Mouse (Mus musculus) cerebellum, adult 2 months (tissue): ENCODE results near the gene Gm10135.

ENCODE experiments used
- CTCF ChIP-seq: fragments of 200-500 bp; IDR thresholded peaks from 2 replicates; pipeline ENCODE4 v1.5.1; 2011; ENCODE audit warnings: low read depth, mild to moderate bottlenecking, control low read depth, low read length, moderate library complexity, borderline replicate concordance; ENCODE audit not compliant: insufficient read depth
- POLR2A ChIP-seq: fragments of 200-500 bp; IDR thresholded peaks from 2 replicates; pipeline ENCODE4 v1.6.1; 2011; ENCODE audit warnings: low read length, control low read depth, borderline replicate concordance; ENCODE audit not compliant: insufficient read depth

- TF ChIP-seq CTCF = no peak
- TF ChIP-seq POLR2A = no peak
These were observed 32.5 kb upstream of the Gm10135 start, which contains the start of gene Slc10a4 for GRCm38 (mm10) chr5:73006784-73007581.
